Mouse (Mus musculus): Measurements from ENCODE around the gene Atp6v0c. TPM values are rescaled to one million over a fixed set of nuclear protein-coding genes. Genes with fewer than 3 reads are reported as not detected.

Atp6v0c gene
- polyA plus RNA-seq, 2 experiments = 487 to 522 TPM

- peaks cover 6% of the 10 kb centered on the region for H3K36me3 ChIP-seq (ENCODE audit: control insufficient read depth, insufficient read depth, low read length)
- no peak for DNase-seq (ENCODE audit: low spot score)
- ATAC-seq (ENCODE audit: low FRiP score, low read depth) = no peak
- H3K27me3 ChIP-seq (ENCODE audit: control insufficient read depth, insufficient read depth, low read length) = no peaks in the 10 kb centered on the region
- peak within 1 kb of the TSS; percentile 34 for H3K4me3 ChIP-seq (replicated peaks; ENCODE audit: low read length)
- 71% methylated on average over 2 of the region's 2 CpGs for WGBS
- no peaks in the 10 kb centered on the region for H3K9me3 ChIP-seq (ENCODE audit: control insufficient read depth, low read length)
- no peak for TF ChIP-seq POLR2A (IDR thresholded peaks at IDR 0.05; ENCODE audit: borderline replicate concordance, extremely low read depth, insufficient read depth, insufficient read length)
- peaks cover 5% of the 10 kb centered on the region; the same call in 1 of the 2 replicates for H3K4me1 ChIP-seq (ENCODE audit: control insufficient read depth, insufficient read depth, low read length)
- H3K4me2 ChIP-seq (replicated peaks; ENCODE audit: low read depth, low read length, severe bottlenecking) = peak within 1 kb of the TSS; percentile 61
- H3K9ac ChIP-seq (ENCODE audit: low read depth, low read length, severe bottlenecking) = peak within 1 kb of the TSS; percentile 51; the same call in 1 of the 2 replicates
- H3K27ac ChIP-seq (replicated peaks; ENCODE audit: low read depth, low read length) = no peak within 1 kb of the TSS
These were observed 18.7 kb downstream of the Atp6v0c start, which contains the start of gene Pdpk1 for GRCm38 (mm10) chr17:24150824-24151223. Gene Pdpk1, minus strand, starts transcription at chr17:24150924.

- Histone ChIP-seq H3K27me3 (ENCODE audit: control insufficient read depth, insufficient read depth, low read length) (no peaks in the 10 kb centered on the region), H3K27ac (replicated peaks; ENCODE audit: low read depth, low read length) (no peak overlapping the region), H3K4me3 (replicated peaks; ENCODE audit: low read length) (no peak overlapping the region), H3K9ac (ENCODE audit: low read depth, low read length, severe bottlenecking) (no peak overlapping the region), H3K9me3 (ENCODE audit: control insufficient read depth, low read length) (no peaks in the 10 kb centered on the region), H3K4me2 (replicated peaks; ENCODE audit: low read depth, low read length, severe bottlenecking) (no peak overlapping the region), H3K4me1 (ENCODE audit: control insufficient read depth, insufficient read depth, low read length) (peaks cover 5% of the 10 kb centered on the region; the same call in 1 of the 2 replicates), H3K36me3 (ENCODE audit: control insufficient read depth, insufficient read depth, low read length) (no peaks in the 10 kb centered on the region)
- ATAC-seq (ENCODE audit: low FRiP score, low read depth) (no peak), DNase-seq (ENCODE audit: low spot score) (no peak)
- 90% methylated on average over 7 of the region's 7 CpGs for WGBS
- no peak for TF ChIP-seq POLR2A (IDR thresholded peaks at IDR 0.05; ENCODE audit: borderline replicate concordance, extremely low read depth, insufficient read depth, insufficient read length)
These were observed 20.1 kb downstream of the Atp6v0c start for GRCm38 (mm10) chr17:24149421-24149820.

- no peaks in the 10 kb centered on the region for H3K9me3 ChIP-seq (ENCODE audit: control insufficient read depth, low read length)
- no peaks in the 10 kb centered on the region for H3K27me3 ChIP-seq (ENCODE audit: control insufficient read depth, insufficient read depth, low read length)
- H3K4me1 ChIP-seq (ENCODE audit: control insufficient read depth, insufficient read depth, low read length) = peaks cover 8% of the 10 kb centered on the region
- TF ChIP-seq POLR2A (IDR thresholded peaks at IDR 0.05; ENCODE audit: borderline replicate concordance, extremely low read depth, insufficient read depth, insufficient read length) = no peak
- WGBS = 30% methylated on average over 2 of the region's 2 CpGs
- DNase-seq (ENCODE audit: low spot score) (no peak), ATAC-seq (ENCODE audit: low FRiP score, low read depth) (no peak)
- no peak overlapping the region for H3K4me2 ChIP-seq (replicated peaks; ENCODE audit: low read depth, low read length, severe bottlenecking)
- H3K27ac ChIP-seq (replicated peaks; ENCODE audit: low read depth, low read length) = no peak overlapping the region
- H3K9ac ChIP-seq (ENCODE audit: low read depth, low read length, severe bottlenecking) = no peak overlapping the region
- H3K4me3 ChIP-seq (replicated peaks; ENCODE audit: low read length) = no peak overlapping the region
- no peaks in the 10 kb centered on the region for H3K36me3 ChIP-seq (ENCODE audit: control insufficient read depth, insufficient read depth, low read length)
These were observed 26.6 kb downstream of the Atp6v0c start for GRCm38 (mm10) chr17:24142897-24143296.

GRCm38 (mm10) chr17:24141425-24141920 lies 28.0 kb downstream of the Atp6v0c start:
- Histone ChIP-seq H3K4me3 (replicated peaks; ENCODE audit: low read length) (peak overlapping the region; percentile 93), H3K9me3 (ENCODE audit: control insufficient read depth, low read length) (no peaks in the 10 kb centered on the region), H3K9ac (ENCODE audit: low read depth, low read length, severe bottlenecking) (peak overlapping the region; percentile 90), H3K4me2 (replicated peaks; ENCODE audit: low read depth, low read length, severe bottlenecking) (peak overlapping the region; percentile 79), H3K27me3 (ENCODE audit: control insufficient read depth, insufficient read depth, low read length) (no peaks in the 10 kb centered on the region), H3K4me1 (ENCODE audit: control insufficient read depth, insufficient read depth, low read length) (peaks cover 8% of the 10 kb centered on the region), H3K36me3 (ENCODE audit: control insufficient read depth, insufficient read depth, low read length) (no peaks in the 10 kb centered on the region), H3K27ac (replicated peaks; ENCODE audit: low read depth, low read length) (peak overlapping the region; percentile 79)
- ATAC-seq (ENCODE audit: low FRiP score, low read depth) (peak; percentile 97), DNase-seq (ENCODE audit: low spot score) (peak; percentile 96)
- WGBS = under 1% methylated on average over 48 of the region's 57 CpGs
- 0 out of 2 replicates have a peak, but pooled peaks have one; percentile 36 for TF ChIP-seq POLR2A (IDR thresholded peaks at IDR 0.05; ENCODE audit: borderline replicate concordance, extremely low read depth, insufficient read depth, insufficient read length)

GRCm38 (mm10) chr17:24140845-24141424 lies 28.6 kb downstream of the Atp6v0c start:
- 1% methylated on average over 26 of the region's 43 CpGs for WGBS
- Histone ChIP-seq H3K27ac (replicated peaks; ENCODE audit: low read depth, low read length) (peak overlapping the region; percentile 79), H3K4me2 (replicated peaks; ENCODE audit: low read depth, low read length, severe bottlenecking) (peak overlapping the region; percentile 79), H3K36me3 (ENCODE audit: control insufficient read depth, insufficient read depth, low read length) (no peaks in the 10 kb centered on the region), H3K4me1 (ENCODE audit: control insufficient read depth, insufficient read depth, low read length) (peaks cover 8% of the 10 kb centered on the region), H3K9ac (ENCODE audit: low read depth, low read length, severe bottlenecking) (peak overlapping the region; percentile 90), H3K27me3 (ENCODE audit: control insufficient read depth, insufficient read depth, low read length) (no peaks in the 10 kb centered on the region), H3K4me3 (replicated peaks; ENCODE audit: low read length) (peak overlapping the region; percentile 93), H3K9me3 (ENCODE audit: control insufficient read depth, low read length) (no peaks in the 10 kb centered on the region)
- ATAC-seq (ENCODE audit: low FRiP score, low read depth) (peak; percentile 39), DNase-seq (ENCODE audit: low spot score) (no peak)
- TF ChIP-seq POLR2A (IDR thresholded peaks at IDR 0.05; ENCODE audit: borderline replicate concordance, extremely low read depth, insufficient read depth, insufficient read length) = no peak
